Mouse (Mus musculus): ENCODE measurements around the gene Ano1.

Ano1 gene

GRCm38 (mm10) chr7:144764537-144765282, 12.9 kb upstream of the Ano1 start:
- no peak for DNase-seq

DNA sequence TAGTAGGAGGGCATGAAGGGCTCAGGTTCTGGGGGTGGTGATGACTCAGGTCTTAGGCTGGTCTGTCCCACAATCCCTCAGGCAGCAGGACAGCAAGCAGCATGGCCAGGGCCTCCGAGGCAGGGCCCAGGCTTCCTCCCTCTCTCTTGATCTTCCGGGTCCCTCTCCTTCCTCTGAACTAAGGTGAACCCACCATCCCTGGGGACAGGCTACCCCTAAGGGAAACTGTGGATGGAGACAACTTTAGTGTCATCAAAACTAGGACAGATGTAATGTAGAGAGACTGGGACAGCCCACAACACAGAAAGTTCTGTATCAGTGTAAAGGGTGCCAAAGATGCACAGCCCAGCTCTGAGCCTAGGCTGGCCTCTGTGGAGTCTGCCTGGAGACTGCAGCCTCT, 12.2 kb upstream of the Ano1 start:
- DNase-seq, result no peak

DNA sequence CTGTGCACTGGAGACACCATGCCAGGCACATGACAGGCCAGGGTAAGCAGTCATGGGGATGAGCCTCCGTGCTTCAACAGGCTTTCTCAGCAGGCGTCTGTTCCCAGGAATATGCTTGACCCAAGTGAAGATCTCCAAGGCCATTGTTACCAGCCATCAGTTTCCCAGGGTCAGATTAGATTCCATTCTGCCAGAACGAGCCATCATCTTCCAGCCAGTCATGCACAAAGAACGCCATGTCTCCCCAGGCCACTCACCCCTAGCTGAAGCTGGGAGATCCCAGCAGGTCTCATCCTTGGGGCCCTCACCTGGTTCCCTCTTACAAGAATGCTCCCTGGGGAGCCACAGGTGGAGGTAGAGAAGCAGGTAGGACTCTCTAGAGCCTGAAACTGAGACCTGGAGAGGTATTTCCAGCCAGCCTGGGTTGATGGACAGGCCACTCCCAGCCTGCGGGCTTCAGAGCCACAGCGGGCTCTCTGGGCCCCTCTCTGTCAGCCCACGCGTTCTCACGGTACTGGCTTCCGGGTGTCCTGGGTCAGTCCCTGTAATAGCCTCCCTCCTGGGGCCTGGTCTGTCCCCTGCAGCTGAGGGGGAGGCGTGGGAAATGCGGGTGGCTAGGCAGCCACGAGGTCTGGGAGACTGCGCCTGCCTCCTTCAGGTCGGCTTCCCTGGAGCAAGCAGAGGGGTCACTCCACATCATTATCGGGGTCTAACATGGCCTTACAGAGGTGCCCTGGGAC, 10.9 kb upstream of the Ano1 start:
- DNase-seq, result no peak

- no peak for DNase-seq
Measured at GRCm38 (mm10) chr7:144760228-144760627, 8.5 kb upstream of the Ano1 start.

GRCm38 (mm10) chr7:144759455-144759854, 7.7 kb upstream of the Ano1 start:
- no peak for DNase-seq

GRCm38 (mm10) chr7:144755511-144756378, 4.0 kb upstream of the Ano1 start:
- no peak for DNase-seq

- no peak for DNase-seq
Measured at GRCm38 (mm10) chr7:144754722-144755121, 2.9 kb upstream of the Ano1 start.

DNA sequence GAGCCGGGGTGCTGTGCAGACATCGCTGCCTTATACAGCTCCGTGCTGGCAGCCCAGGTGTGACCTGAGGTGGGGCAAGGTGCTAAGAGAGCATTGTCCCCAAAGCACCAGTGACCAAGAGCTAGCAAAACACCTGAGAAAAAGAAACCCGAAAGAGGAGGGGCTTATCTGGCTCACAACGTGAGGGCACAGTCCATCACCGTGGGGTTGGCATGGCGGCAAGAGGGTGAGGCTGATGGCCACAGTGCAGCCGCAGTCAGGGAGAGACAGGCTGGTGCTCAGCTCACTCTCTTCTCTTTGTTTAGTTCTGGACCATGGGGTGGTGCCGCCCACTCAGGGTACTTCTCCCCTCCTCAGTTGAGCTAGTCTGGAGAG, 1.9 kb upstream of the Ano1 start:
- no peak for DNase-seq

GRCm38 (mm10) chr7:144752919-144753656, 1.3 kb upstream of the Ano1 start:
- DNase-seq, result no peak

DNA sequence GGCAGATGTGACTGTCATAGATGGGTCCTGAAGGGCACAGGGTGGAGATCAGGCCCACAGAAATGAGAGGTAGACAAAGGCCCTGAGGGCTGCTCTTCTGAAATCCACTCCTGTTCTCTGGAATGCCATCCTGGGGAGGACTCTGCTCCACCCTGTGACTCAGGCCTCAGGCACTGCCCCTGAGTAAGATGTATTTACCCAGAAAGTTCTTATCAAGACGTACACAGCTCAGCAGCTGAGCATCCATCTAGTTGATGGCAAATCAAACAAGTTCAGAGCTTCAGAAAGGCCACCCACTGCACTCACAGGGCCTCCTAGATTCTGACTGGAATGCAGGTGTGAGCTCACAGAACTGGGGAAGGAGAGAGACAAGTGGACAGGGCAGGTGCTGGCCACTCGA, 4.0 kb downstream of the Ano1 start:
- no peak for DNase-seq

GRCm38 (mm10) chr7:144746466-144746865, 5.3 kb downstream of the Ano1 start:
- no peak for DNase-seq

GRCm38 (mm10) chr7:144743874-144744273, 7.9 kb downstream of the Ano1 start:
- no peak for DNase-seq

GRCm38 (mm10) chr7:144740643-144741042, 11.1 kb downstream of the Ano1 start:
- no peak for DNase-seq

DNA sequence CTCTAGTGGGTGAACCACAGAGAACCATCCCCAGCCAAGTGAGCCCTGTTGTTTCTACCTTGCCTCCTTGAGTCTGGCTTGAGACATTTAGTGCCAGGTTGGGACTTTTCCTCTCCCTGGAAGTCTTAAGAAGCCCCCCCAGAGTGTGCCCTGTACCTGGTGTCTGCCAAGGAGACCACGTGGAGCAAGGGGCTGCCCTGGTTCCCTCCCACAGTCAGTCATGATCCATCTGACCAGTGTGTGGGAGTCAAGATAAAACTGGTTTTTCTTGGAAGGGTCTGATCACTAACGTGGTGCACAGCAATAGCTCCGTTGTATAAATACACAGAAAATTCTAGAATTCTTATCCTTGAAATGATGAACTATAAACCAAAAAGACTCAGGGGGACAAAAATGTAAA, 12.0 kb downstream of the Ano1 start:
- DNase-seq, result no peak

DNA sequence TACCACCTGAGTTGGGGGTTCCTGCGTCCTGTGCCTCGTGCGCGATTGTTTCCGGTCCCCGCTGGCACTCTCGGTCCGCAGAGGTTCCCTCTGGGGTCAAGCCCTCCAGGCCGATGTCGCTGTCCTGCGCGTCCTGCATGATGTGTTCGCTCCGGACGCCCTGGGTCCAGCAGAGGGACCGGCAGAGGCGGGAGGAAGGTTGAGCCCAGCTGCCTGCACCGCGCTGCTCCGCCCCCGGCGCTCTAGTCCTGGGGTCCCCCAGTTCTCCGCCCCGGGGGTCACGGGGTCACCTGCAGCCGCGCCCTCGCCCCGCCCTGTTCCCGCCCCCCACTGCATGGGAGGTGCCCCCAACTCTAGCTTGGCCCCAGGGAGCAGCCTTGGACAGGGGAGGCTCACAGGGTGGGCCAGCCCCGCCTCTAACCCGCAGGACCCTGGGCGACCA, 13.4 kb downstream of the Ano1 start:
- no peak for DNase-seq

GRCm38 (mm10) chr7:144731897-144732291, 19.9 kb downstream of the Ano1 start:
- DNase-seq, result no peak

GRCm38 (mm10) chr7:144731182-144731896, 20.4 kb downstream of the Ano1 start:
- no peak for DNase-seq

GRCm38 (mm10) chr7:144724283-144724682, 27.5 kb downstream of the Ano1 start:
- DNase-seq, result no peak

DNA sequence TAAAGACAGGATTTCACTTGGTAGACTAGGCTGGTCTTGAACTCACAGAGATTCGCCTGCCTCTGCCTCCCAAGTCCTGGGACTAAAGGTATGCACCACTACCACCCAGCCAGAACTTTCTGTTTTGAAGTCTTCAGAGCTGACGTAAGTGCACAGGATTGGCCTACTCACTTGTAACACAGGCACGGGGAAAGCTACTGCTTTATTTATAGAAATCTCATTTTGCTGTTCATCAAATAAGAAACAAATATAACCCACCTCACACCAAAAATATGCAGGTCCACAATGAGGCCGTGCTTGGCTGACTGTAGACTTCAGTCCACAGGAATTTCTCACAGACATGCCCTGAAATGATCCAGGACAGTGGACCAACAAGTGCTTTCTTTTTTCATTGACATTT, 31.8 kb downstream of the Ano1 start:
- DNase-seq, result no peak

GRCm38 (mm10) chr7:144717736-144718135, 34.0 kb downstream of the Ano1 start:
- no peak for DNase-seq

DNA sequence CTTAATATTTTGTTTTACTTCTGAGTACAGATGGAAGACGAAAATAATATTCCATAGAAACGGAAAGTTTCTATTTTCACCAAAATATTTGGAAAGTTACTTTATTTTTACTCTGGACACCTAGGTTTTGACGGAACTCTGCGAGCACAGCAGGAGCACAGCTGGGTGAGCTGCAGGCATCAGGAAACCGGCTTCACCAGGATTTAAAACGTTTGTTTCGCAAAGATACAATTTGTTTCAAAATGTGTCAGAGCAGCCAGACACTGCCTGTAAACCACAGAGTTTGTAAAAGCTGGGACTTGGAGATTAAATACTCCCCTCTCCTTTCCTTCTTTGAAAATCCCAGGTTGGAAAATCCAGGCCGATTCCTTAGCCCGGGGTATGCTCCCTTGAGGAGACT, 53.9 kb downstream of the Ano1 start:
- DNase-seq, result no peak
